8 mouse cellular contexts compared by ENCODE assay signal in genomic region chr16:37788367-37789014, GRCm38 (mm10). TPM values are rescaled to one million over a fixed set of nuclear protein-coding genes. Genes with fewer than 3 reads are reported as not detected.
DNase-seq lines count a peak whose midpoint lies in the region; ATAC-seq lines count a peak whose summit lies in the region.

No protein-coding gene starts in this region.

- no peaks in the 10 kb centered on the region; the same call in 1 of the 2 replicates for H3K36me3 ChIP-seq in forebrain, embryonic 11.5 days (ENCODE audit: control insufficient read depth, insufficient read depth, low read length)
- no peaks in the 10 kb centered on the region for H3K36me3 ChIP-seq in stomach, embryonic 15.5 days

- H3K4me2 ChIP-seq in forebrain, embryonic 11.5 days (ENCODE audit: low read depth, low read length, severe bottlenecking), result peak overlapping the region; percentile 32; the same call in 1 of the 2 replicates
- H3K4me2 ChIP-seq in stomach, embryonic 15.5 days, result peak overlapping the region; percentile 42; the same call in 1 of the 2 replicates

- H3K9me3 ChIP-seq in forebrain, embryonic 11.5 days (ENCODE audit: control insufficient read depth, low read length), result no peaks in the 10 kb centered on the region
- no peaks in the 10 kb centered on the region for H3K9me3 ChIP-seq in stomach, embryonic 15.5 days

- H3K27ac ChIP-seq in forebrain, embryonic 11.5 days (ENCODE audit: low read depth, low read length), result peak overlapping the region; percentile 85
- peak overlapping the region; percentile 96 for H3K27ac ChIP-seq in stomach, embryonic 15.5 days

- peaks cover 16% of the 10 kb centered on the region for H3K4me1 ChIP-seq in forebrain, embryonic 11.5 days (replicated peaks; ENCODE audit: control insufficient read depth, insufficient read depth, low read length)
- H3K4me1 ChIP-seq in stomach, embryonic 15.5 days, result peaks cover 48% of the 10 kb centered on the region

- intact Hi-C loops in heart, postnatal 25 days (cut with DNase I), result no loop called here

- 21% methylated on average over 12 of the region's 12 CpGs for WGBS in forebrain, embryonic 11.5 days
- WGBS in stomach, embryonic 15.5 days, result 7% methylated on average over 12 of the region's 12 CpGs

- H3K4me3 ChIP-seq in forebrain, embryonic 11.5 days (ENCODE audit: low read depth, low read length), result no peak overlapping the region
- no peak overlapping the region for H3K4me3 ChIP-seq in stomach, embryonic 15.5 days (replicated peaks)

- H3K9ac ChIP-seq in forebrain, embryonic 11.5 days (ENCODE audit: low read length), result peak overlapping the region; percentile 48
- no peak overlapping the region for H3K9ac ChIP-seq in stomach, embryonic 15.5 days

- DNase-seq in urinary bladder, postnatal 25 days (ENCODE audit: low spot score), result peak; percentile 52
- no peak for DNase-seq in urinary bladder, postnatal 10 days (ENCODE audit: low spot score)
- peak; percentile 81 for DNase-seq in forebrain, embryonic 11.5 days (ENCODE audit: low spot score)
- DNase-seq in heart, postnatal 25 days (ENCODE audit: low spot score), result peak; percentile 75
- DNase-seq in kidney, postnatal 36 days, result peak; percentile 74 to 83
- DNase-seq in spleen, postnatal 4 days (ENCODE audit: low spot score in 2 of 2), result no peak

- H3K27me3 ChIP-seq in forebrain, embryonic 11.5 days (ENCODE audit: control insufficient read depth, insufficient read depth, low read length), result no peaks in the 10 kb centered on the region
- no peaks in the 10 kb centered on the region for H3K27me3 ChIP-seq in stomach, embryonic 15.5 days (replicated peaks)

- peak; percentile 90 for ATAC-seq in forebrain, embryonic 11.5 days (replicated peaks; ENCODE audit: low FRiP score)
- peak; percentile 42; the same call in 1 of the 2 replicates for ATAC-seq in megakaryocyte progenitor cell, adult 5-6 weeks (replicated peaks; ENCODE audit: poor library complexity)
- ATAC-seq in stomach, embryonic 15.5 days (ENCODE audit: insufficient read depth, low FRiP score, low read depth), result peak; percentile 93

RNA-seq across cellular contexts. Expression of gene Fstl1, which starts 11.8 kb away (rescaled TPM):
- polyA plus RNA-seq in forebrain, embryonic 11.5 days (2014; fragmentation: Nextera tagmentation; extraction: Ambion mirVana), result 171 and 176 TPM in 2 replicates
- 100 to 1,000 TPM; 107 to 122 TPM for total RNA-seq in heart, postnatal 25 days (2021)
- 0.32 and 4.0 TPM in 2 replicates for total RNA-seq in megakaryocyte progenitor cell, adult 5-6 weeks (2015)
- 0.04 and 0.61 TPM in 2 replicates for total RNA-seq in megakaryocyte progenitor cell, adult 5-6 weeks (2017)
- 327 and 347 TPM in 2 replicates for polyA plus RNA-seq in stomach, embryonic 15.5 days (2015; fragmentation: Nextera tagmentation; extraction: Ambion mirVana)

Comparison
In these comparisons a context has a peak if more than half of its experiments do, and no peak if none do; other contexts are left out.
1. DNase-seq: peak in urinary bladder, postnatal 25 days (single experiment), forebrain, embryonic 11.5 days (single experiment), heart, postnatal 25 days (single experiment) and kidney, postnatal 36 days (2 of 2); none in urinary bladder, postnatal 10 days (single experiment) and spleen, postnatal 4 days (0 of 2).
2. ATAC-seq: peak in every context shown above with its lines; median percentile 93 in stomach, embryonic 15.5 days; 90 in forebrain, embryonic 11.5 days; 42 in megakaryocyte progenitor cell, adult 5-6 weeks.
3. RNA of gene Fstl1, which starts 11.8 kb away (total RNA-seq): 107 to 122 TPM in heart, postnatal 25 days; 0.04 to 4.0 TPM in megakaryocyte progenitor cell, adult 5-6 weeks; every median in the first group is over 10 times any median in the second.